Mouse (Mus musculus): ENCODE measurements around the gene Mettl7a1. TPM values are rescaled to one million over a fixed set of nuclear protein-coding genes. Genes with fewer than 3 reads are reported as not detected.
A peak's percentile ranks its signal among the peaks of the same experiment; 100 is the strongest.
"Not testable (repeated sequence)": the region's sequence is repeated elsewhere in the genome, so short reads cannot be mapped to it uniquely, and the experiment has no call there.

The Mettl7a1 gene
- total RNA-seq, 2 experiments from 2014 or later = 30.0 to 32.2 TPM

DNA sequence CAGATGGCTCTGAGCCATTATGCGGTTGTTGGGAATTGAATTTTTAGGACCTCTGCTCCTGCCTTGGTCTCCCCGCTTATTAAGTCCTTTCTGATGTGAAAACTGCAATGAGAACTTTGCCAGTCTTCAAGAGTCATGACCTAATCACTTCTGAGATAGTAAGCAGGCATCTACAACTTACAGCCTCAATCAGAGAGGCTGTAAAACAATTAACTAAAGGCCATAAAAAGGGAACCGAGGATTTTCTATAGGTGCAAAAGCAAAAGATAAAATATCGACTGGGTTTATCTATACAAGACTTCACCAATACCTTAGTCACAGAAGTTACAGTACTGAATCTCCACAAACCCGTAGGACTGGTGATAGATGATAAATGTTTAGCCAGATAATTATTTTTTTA, 51.9 kb downstream of the Mettl7a1 start:
- intact Hi-C loops (cut with DNase I) = no loop called here
- TF ChIP-seq CTCF (IDR thresholded peaks at IDR 0.05) = no peak

DNA sequence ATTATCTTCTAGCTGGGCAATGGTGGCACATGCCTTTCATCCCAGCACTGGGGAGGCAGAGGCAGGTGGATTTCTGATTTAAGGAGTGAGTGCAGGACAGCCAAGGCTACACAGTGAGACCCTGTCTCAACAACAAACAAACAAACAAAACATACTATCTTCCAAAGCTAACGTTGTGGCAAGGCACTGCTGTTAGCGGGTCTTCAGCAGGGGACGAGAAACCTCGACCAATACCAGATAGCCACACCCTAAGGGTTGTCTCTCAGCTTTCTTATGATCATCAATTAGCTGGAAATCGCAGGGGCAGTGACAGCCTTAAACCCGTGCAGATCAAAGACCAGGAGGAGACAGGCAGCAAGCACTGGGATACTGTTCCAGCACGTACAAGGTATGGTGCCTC, 60.3 kb downstream of the Mettl7a1 start, which contains the start of gene Higd1c:
TSS of gene Higd1c (plus strand) at position 301 of the 400 bp plus-strand sequence.
- no peak for DNase-seq (ENCODE audit: extremely low spot score in 1 of 2, low spot score in 2 of 2)
- Histone ChIP-seq H3K4me3 (no peak within 1 kb of the TSS), H3K27ac (no peak within 1 kb of the TSS)
- no peak for TF ChIP-seq CTCF (IDR thresholded peaks at IDR 0.05)
- intact Hi-C loops (cut with DNase I) = no loop called here

More for the DNA sequence above, 51.9 kb downstream of the Mettl7a1 start:
- Histone ChIP-seq H3K27ac (no peak overlapping the region), H3K4me3 (no peak overlapping the region)
- DNase-seq (ENCODE audit: extremely low spot score in 1 of 2, low spot score in 2 of 2) = no peak

DNA sequence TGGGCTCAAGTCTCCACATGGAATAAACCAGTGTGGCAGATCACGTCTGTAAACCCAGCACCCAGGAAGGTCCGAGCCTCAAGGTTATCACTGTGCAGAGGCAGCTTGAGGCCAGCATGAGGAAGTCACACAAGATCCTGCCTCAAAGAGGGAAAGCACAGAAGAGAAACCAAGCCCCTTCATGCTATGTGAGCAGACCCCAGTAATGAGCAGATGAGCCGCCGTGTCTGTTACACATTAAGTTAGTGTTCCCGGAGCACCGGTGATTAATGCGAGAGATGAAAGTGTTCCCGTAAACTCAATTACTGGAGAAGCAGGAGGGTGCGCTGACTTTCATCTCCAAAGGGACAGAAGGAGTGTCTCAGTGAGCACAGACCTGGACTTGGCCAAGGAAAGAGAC, 62.0 kb downstream of the Mettl7a1 start:
- H3K27ac ChIP-seq; intact Hi-C loops (cut with DNase I); DNase-seq (ENCODE audit: extremely low spot score in 1 of 2, low spot score in 2 of 2); H3K4me3 ChIP-seq: not testable (repeated sequence)

DNA sequence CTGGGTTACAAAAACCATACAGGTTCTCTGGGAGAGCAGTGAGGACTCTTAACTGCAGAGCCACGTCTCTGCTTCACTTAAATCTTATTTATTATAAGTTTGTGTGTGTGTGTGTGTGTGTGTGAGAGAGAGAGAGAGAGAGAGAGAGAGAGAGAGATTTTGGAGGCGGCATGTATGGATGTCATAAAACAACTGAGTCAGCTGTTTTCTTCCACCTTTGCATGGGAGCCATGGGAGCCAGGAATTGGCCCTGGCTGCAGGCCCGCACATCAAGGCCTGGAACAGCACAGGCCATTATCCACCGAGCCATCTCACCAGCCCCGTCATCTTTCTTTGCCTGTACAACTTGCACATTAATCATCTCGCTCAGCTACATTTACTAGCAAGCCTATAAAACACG, 63.2 kb downstream of the Mettl7a1 start:
- intact Hi-C loops (cut with DNase I) = no loop called here
- TF ChIP-seq CTCF (IDR thresholded peaks at IDR 0.05) = no peak
- Histone ChIP-seq H3K4me3 (no peak overlapping the region), H3K27ac (no peak overlapping the region)
- DNase-seq (ENCODE audit: extremely low spot score in 1 of 2, low spot score in 2 of 2) = no peak

DNA sequence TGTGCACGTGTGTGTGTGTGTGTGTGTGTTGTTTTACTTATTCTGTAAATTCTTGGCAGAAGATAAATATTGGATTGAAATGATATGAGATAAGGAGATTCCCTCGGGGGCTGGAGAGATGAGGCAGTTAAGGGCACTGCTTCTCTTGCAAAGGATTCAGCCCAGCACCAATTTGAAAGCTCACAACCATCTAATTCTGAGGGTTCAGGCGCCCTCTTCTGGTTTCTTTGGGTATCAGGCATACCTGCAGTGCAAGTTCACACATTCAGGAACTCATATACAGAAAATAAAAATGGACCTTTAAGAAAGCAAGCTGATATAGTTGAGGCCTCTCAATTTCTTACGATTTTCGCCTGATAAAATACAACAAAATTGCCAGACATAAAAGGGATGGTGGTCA, 71.1 kb downstream of the Mettl7a1 start:
- TF ChIP-seq CTCF (IDR thresholded peaks at IDR 0.05) = peak; percentile 80
- H3K27ac ChIP-seq = no peak overlapping the region
- intact Hi-C loops (cut with DNase I) = loop anchor here (2.0 kb wide), 1 partner anchor 112 kb away; no protein-coding TSS in a partner anchor
- no peak overlapping the region for H3K4me3 ChIP-seq
- peak; percentile 62 to 74 for DNase-seq (ENCODE audit: extremely low spot score in 1 of 2, low spot score in 2 of 2)

DNA sequence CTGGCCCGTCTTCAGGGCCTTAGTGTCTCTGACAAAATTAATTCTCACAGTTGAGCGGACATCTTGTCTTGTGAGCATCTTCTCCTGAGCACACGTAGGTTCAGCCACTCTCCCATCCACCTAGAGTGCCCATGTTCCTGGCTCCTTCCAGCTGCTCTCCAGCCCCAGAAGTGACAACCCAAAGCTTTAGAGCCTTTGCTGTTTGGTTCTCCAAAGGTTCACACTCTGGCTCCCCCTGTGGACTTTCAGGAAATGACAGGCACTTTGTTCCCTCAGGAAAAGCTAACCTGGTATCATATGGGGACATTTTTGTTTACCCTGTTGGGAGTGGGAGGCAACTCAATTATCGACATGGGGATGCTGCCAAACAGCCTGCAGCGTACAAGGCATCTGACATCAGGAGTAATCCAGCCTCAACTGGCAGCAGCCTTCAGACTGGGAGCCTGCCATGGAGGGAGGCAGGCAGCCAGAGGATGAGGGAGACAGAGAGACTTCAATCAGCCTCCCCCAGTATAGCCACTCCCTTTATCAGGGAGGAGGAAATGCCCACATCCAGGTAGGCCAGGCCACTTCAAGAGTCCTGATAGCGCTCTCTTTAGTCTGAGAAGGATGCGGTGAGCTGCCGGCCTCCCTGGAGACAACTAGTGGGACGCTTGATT, 74.0 kb downstream of the Mettl7a1 start:
- DNase-seq (ENCODE audit: extremely low spot score in 1 of 2, low spot score in 2 of 2); H3K4me3 ChIP-seq; intact Hi-C loops (cut with DNase I); H3K27ac ChIP-seq: not testable (repeated sequence)
- TF ChIP-seq CTCF (IDR thresholded peaks at IDR 0.05) = peak; percentile 32

Other genes with a start within 250 kb of the Mettl7a1 start
- gene Atf1, start 76.3 kb upstream of the Mettl7a1 start, total RNA-seq (2021) = 10 to 100 TPM; 19.9 to 27.8 TPM
- gene Tmprss12, start 23.3 kb upstream of the Mettl7a1 start, total RNA-seq (2021) = not detected
- under 1 TPM in 1 of 2 experiments, not detected in 1; 0.66 TPM for gene Mettl7a3, start 30.8 kb downstream of the Mettl7a1 start, total RNA-seq (2021)
- under 1 TPM in 1 of 2 experiments, not detected in 1; 0.68 TPM for gene Methig1, start 49.0 kb downstream of the Mettl7a1 start, total RNA-seq (2021)
- under 1 TPM; 0.59 to 0.89 TPM for gene Mettl7a2, start 49.1 kb downstream of the Mettl7a1 start, total RNA-seq (2021)
- not detected for gene Higd1c, start 60.4 kb downstream of the Mettl7a1 start, total RNA-seq (2021)
- gene Gm5475, start 118.0 kb downstream of the Mettl7a1 start, total RNA-seq (2021) = not detected
- gene Slc11a2, start 120.9 kb downstream of the Mettl7a1 start, total RNA-seq (2021) = 10 to 100 TPM; 60.0 to 70.8 TPM
- gene Letmd1, start 164.9 kb downstream of the Mettl7a1 start, total RNA-seq (2021) = 10 to 100 TPM; 59.6 to 62.1 TPM
- 10 to 100 TPM; 35.3 to 36.3 TPM for gene Csrnp2, start 191.3 kb downstream of the Mettl7a1 start, total RNA-seq (2021)
- 10 to 100 TPM; 26.8 to 27.9 TPM for gene Tfcp2, start 247.9 kb downstream of the Mettl7a1 start, total RNA-seq (2021)